Mouse (Mus musculus): ENCODE results near the gene Mtrex.

GRCm38 (mm10) chr13:112870039-112870690 lies 57.0 kb downstream of the Mtrex start:
- TF ChIP-seq CTCF (IDR thresholded peaks at IDR 0.05; ENCODE audit: control insufficient read depth, insufficient read depth, insufficient replicate concordance, low read depth, low read length), result no peak
- TF ChIP-seq POLR2A (IDR thresholded peaks at IDR 0.05; ENCODE audit: control insufficient read depth, low read depth, low read length), result no peak
